Mouse (Mus musculus) G1E (cell line): Measurements from ENCODE around the gene Olfr836. TPM values are rescaled to one million over a fixed set of nuclear protein-coding genes. Genes with fewer than 3 reads are reported as not detected.
"Not testable (repeated sequence)": the region's sequence is repeated elsewhere in the genome, so short reads cannot be mapped to it uniquely, and the experiment has no call there.

ENCODE experiments used
- ATAC-seq: 2 replicates; pipeline ENCODE4 v1.8.0; 2016; ENCODE audit warnings: mild to moderate bottlenecking; ENCODE audit not compliant: insufficient number of reproducible peaks, poor library complexity, low FRiP score, severe bottlenecking; ENCODE audit errors: extremely low read depth
- DNase-seq: peaks from one replicate; pipeline ENCODE4 v3.0.0; 2012; ENCODE audit warnings: low spot score
- H3K27me3 ChIP-seq: 2 replicates; pipeline ENCODE4 v1.6.1; 2012; ENCODE audit warnings: mild to moderate bottlenecking, low read length, inconsistent platforms; ENCODE audit not compliant: insufficient read depth
- H3K36me3 ChIP-seq: replicated peaks from 2 replicates; pipeline ENCODE3; 2012; ENCODE audit warnings: mild to moderate bottlenecking, inconsistent platforms
- H3K4me1 ChIP-seq: 2 replicates; pipeline ENCODE4 v1.6.1; 2012; ENCODE audit warnings: low read depth, low read length, inconsistent platforms, mixed read lengths; ENCODE audit not compliant: insufficient read depth
- H3K4me3 ChIP-seq: 2 replicates; pipeline ENCODE4 v1.5.1; 2012; ENCODE audit warnings: low read depth, mild to moderate bottlenecking, inconsistent platforms, low read length, moderate library complexity, mixed read lengths
- H3K9me3 ChIP-seq: replicated peaks from 2 replicates; pipeline ENCODE4 v1.6.1; 2012; ENCODE audit warnings: inconsistent platforms
- CTCF ChIP-seq: IDR thresholded peaks from 2 replicates; pipeline ENCODE4 v1.5.1; 2012; ENCODE audit warnings: low read depth, low read length, inconsistent platforms, mixed read lengths
- GATA1 ChIP-seq: IDR thresholded peaks from 2 replicates; pipeline ENCODE4 v1.6.1; 2012; ENCODE audit warnings: borderline replicate concordance, low read length, inconsistent platforms, mixed read lengths
- GATA2 ChIP-seq: IDR thresholded peaks from 2 replicates; pipeline ENCODE4 v1.6.1; 2012; ENCODE audit warnings: low read depth, low read length, inconsistent platforms, borderline replicate concordance
- POLR2AphosphoS5 ChIP-seq: IDR thresholded peaks from 2 replicates; pipeline ENCODE4 v1.6.1; 2012; ENCODE audit warnings: low read depth, low read length, inconsistent platforms; ENCODE audit not compliant: insufficient replicate concordance
- TAL1 ChIP-seq: conservative IDR thresholded peaks from 2 replicates; pipeline ENCODE4 v1.6.1; 2012; ENCODE audit warnings: low read depth, low read length, inconsistent platforms, mixed read lengths
- polyA plus RNA-seq: library from polyadenylated mRNA; stranded (reverse); fragments of >175 nt; gene quantifications from 2 replicates; pipeline ENCODE4 v1.2.3, GENCODE M21; 2012
- total RNA-seq, 2 experiments: library from RNA; stranded (forward) in 1 of 2; stranded (reverse) in 1 of 2; fragments of 200-1000 nt in 1 of 2; fragments of >200 nt in 1 of 2; fragmentation: Nextera tagmentation in 1 of 2; gene quantifications; 2 replicates each; pipeline ENCODE4 v1.2.3; 2014 to 2017

Olfr836 gene
- total RNA-seq (2014; fragmentation: Nextera tagmentation) = not detected in 2 replicates
- total RNA-seq (2017) = 0.12 and 0.27 TPM in 2 replicates
- polyA plus RNA-seq = not detected in 2 replicates

DNA sequence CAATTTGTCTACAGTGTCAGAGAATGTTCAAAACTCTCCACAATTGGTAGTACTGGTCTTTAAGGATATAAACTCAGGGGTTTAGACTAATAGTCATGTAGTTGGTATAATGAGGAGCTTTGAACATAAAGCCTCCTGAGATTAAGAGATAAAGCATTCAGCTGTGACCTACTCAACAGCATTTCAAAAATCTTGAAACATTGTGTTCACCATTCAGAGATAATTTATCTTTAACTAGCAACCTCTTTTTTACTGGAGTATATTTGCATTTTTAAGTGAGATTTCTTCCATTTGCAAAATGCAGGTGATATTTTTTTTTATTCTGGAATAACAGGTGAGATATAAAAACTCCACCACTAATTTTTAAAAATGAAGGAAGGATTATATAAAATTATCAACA is at the start of gene Olfr836:
Gene Olfr836 (plus strand): TSS at position 301 of the 400 bp plus-strand sequence.
- Histone ChIP-seq H3K9me3 (no peaks in the 10 kb centered on the region), H3K4me1 (no peaks in the 10 kb centered on the region), H3K36me3 (no peaks in the 10 kb centered on the region), H3K4me3 (no peak within 1 kb of the TSS), H3K27me3 (no peaks in the 10 kb centered on the region)
- DNase-seq = no peak
- ATAC-seq = no peak
- TF ChIP-seq GATA1 = no peak
- TF ChIP-seq GATA2 = no peak
- no peak for TF ChIP-seq CTCF
- TF ChIP-seq POLR2AphosphoS5 = no peak
- TF ChIP-seq TAL1 = no peak

- no peak for TF ChIP-seq CTCF
- TF ChIP-seq TAL1 = no peak
- TF ChIP-seq GATA2 = no peak
- TF ChIP-seq POLR2AphosphoS5 = no peak
- TF ChIP-seq GATA1 = no peak
- Histone ChIP-seq H3K9me3 (no peaks in the 10 kb centered on the region), H3K4me1 (no peaks in the 10 kb centered on the region), H3K27me3 (no peaks in the 10 kb centered on the region), H3K36me3 (no peaks in the 10 kb centered on the region), H3K4me3 (no peak overlapping the region)
- no peak for ATAC-seq
- no peak for DNase-seq
Observed at GRCm38 (mm10) chr9:19084986-19085385, 35.2 kb upstream of the Olfr836 start.

GRCm38 (mm10) chr9:19092889-19093753 is 27.1 kb upstream of the Olfr836 start:
- not testable (repeated sequence) for H3K4me1 ChIP-seq, H3K27me3 ChIP-seq, H3K9me3 ChIP-seq, DNase-seq, H3K36me3 ChIP-seq, H3K4me3 ChIP-seq, ATAC-seq

DNA sequence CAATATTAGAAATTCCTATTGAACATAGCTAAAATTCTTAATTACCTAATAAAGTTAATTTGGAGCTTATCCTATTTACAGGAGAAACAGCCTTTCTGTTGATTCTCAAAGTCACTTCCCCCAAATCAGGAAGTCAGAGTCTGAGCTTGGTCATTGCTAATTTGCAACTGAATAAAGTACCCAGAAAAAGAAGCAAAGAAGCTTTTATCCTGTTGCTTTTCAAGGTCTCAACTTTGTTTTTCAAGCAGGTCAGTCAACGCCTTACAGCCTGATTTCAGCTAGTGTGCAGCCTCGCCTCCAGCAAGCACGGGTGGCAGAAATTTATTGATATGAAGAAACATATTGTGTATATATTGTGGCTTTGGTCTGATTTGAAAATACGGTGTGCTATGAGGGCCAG is 22.9 kb upstream of the Olfr836 start:
- Histone ChIP-seq H3K4me1 (no peaks in the 10 kb centered on the region), H3K4me3 (no peak overlapping the region), H3K27me3 (no peaks in the 10 kb centered on the region), H3K36me3 (no peaks in the 10 kb centered on the region), H3K9me3 (no peaks in the 10 kb centered on the region; the same call in 1 of the 2 replicates)
- TF ChIP-seq TAL1 (no peak), POLR2AphosphoS5 (no peak), GATA2 (no peak), GATA1 (no peak), CTCF (no peak)
- ATAC-seq (no peak), DNase-seq (no peak)

- Histone ChIP-seq H3K27me3 (no peaks in the 10 kb centered on the region), H3K36me3 (no peaks in the 10 kb centered on the region), H3K4me3 (no peak within 1 kb of the TSS), H3K9me3 (no peaks in the 10 kb centered on the region), H3K4me1 (no peaks in the 10 kb centered on the region)
- DNase-seq (no peak), ATAC-seq (no peak)
- TF ChIP-seq GATA2 = no peak
- no peak for TF ChIP-seq TAL1
- TF ChIP-seq CTCF = no peak
- no peak for TF ChIP-seq GATA1
- no peak for TF ChIP-seq POLR2AphosphoS5
Observed at GRCm38 (mm10) chr9:19136017-19136416, 15.8 kb downstream of the Olfr836 start, which contains the start of gene Olfr837. Olfr837 (plus strand) TSS chr9:19136317.

Other genes starting within 250 kb of the Olfr836 start
- not detected in 2 replicates for gene Olfr830, start 245.7 kb upstream of the Olfr836 start, total RNA-seq (2014; fragmentation: Nextera tagmentation)
- not detected in 2 replicates for gene Olfr830, start 245.7 kb upstream of the Olfr836 start, total RNA-seq (2017)
- not detected in 2 replicates for gene Olfr830, start 245.7 kb upstream of the Olfr836 start, polyA plus RNA-seq
- gene Olfr832, start 183.3 kb upstream of the Olfr836 start, total RNA-seq (2014; fragmentation: Nextera tagmentation) = not detected in 2 replicates
- gene Olfr832, start 183.3 kb upstream of the Olfr836 start, total RNA-seq (2017) = 0.05 and 0.06 TPM in 2 replicates
- gene Olfr832, start 183.3 kb upstream of the Olfr836 start, polyA plus RNA-seq = not detected in 2 replicates
- not detected in 2 replicates for gene Olfr834, start 132.4 kb upstream of the Olfr836 start, total RNA-seq (2014; fragmentation: Nextera tagmentation)
- not detected in 2 replicates for gene Olfr834, start 132.4 kb upstream of the Olfr836 start, total RNA-seq (2017)
- not detected in 2 replicates for gene Olfr834, start 132.4 kb upstream of the Olfr836 start, polyA plus RNA-seq
- gene Olfr835, start 87.6 kb upstream of the Olfr836 start, total RNA-seq (2014; fragmentation: Nextera tagmentation) = not detected in 2 replicates
- gene Olfr835, start 87.6 kb upstream of the Olfr836 start, total RNA-seq (2017) = 0.06 and 0.44 TPM in 2 replicates
- not detected in 2 replicates for gene Olfr835, start 87.6 kb upstream of the Olfr836 start, polyA plus RNA-seq
- gene Olfr837, start 15.9 kb downstream of the Olfr836 start, total RNA-seq (2014; fragmentation: Nextera tagmentation) = not detected in 2 replicates
- 0.11 TPM in 1 of 2 replicates, not detected in the other for gene Olfr837, start 15.9 kb downstream of the Olfr836 start, total RNA-seq (2017)
- not detected in 2 replicates for gene Olfr837, start 15.9 kb downstream of the Olfr836 start, polyA plus RNA-seq
- gene Olfr839-ps1, start 56.9 kb downstream of the Olfr836 start, total RNA-seq (2014; fragmentation: Nextera tagmentation) = 0.10 TPM in 1 of 2 replicates, not detected in the other
- under 0.01 and 0.11 TPM in 2 replicates for gene Olfr839-ps1, start 56.9 kb downstream of the Olfr836 start, total RNA-seq (2017)
- gene Olfr839-ps1, start 56.9 kb downstream of the Olfr836 start, polyA plus RNA-seq = not detected in 2 replicates
- not detected in 2 replicates for gene Olfr843, start 131.6 kb downstream of the Olfr836 start, total RNA-seq (2014; fragmentation: Nextera tagmentation)
- gene Olfr843, start 131.6 kb downstream of the Olfr836 start, total RNA-seq (2017) = 0.06 and 0.11 TPM in 2 replicates
- gene Olfr843, start 131.6 kb downstream of the Olfr836 start, polyA plus RNA-seq = not detected in 2 replicates
- gene Olfr844, start 196.0 kb downstream of the Olfr836 start, total RNA-seq (2014; fragmentation: Nextera tagmentation) = not detected in 2 replicates
- gene Olfr844, start 196.0 kb downstream of the Olfr836 start, total RNA-seq (2017) = 0.11 and 0.17 TPM in 2 replicates
- gene Olfr844, start 196.0 kb downstream of the Olfr836 start, polyA plus RNA-seq = not detected in 2 replicates
- not detected in 2 replicates for gene Olfr845, start 216.1 kb downstream of the Olfr836 start, total RNA-seq (2014; fragmentation: Nextera tagmentation)
- gene Olfr845, start 216.1 kb downstream of the Olfr836 start, total RNA-seq (2017) = 0.11 and 0.12 TPM in 2 replicates
- not detected in 2 replicates for gene Olfr845, start 216.1 kb downstream of the Olfr836 start, polyA plus RNA-seq
- gene Olfr846, start 243.6 kb downstream of the Olfr836 start, total RNA-seq (2014; fragmentation: Nextera tagmentation) = not detected in 2 replicates
- 0.22 and 0.29 TPM in 2 replicates for gene Olfr846, start 243.6 kb downstream of the Olfr836 start, total RNA-seq (2017)
- not detected in 2 replicates for gene Olfr846, start 243.6 kb downstream of the Olfr836 start, polyA plus RNA-seq